Mouse (Mus musculus) lung, postnatal 14 days (tissue): Measurements from ENCODE around the gene Carnmt1.

Experiments
- DNase-seq: peaks from one replicate; pipeline ENCODE4 v3.0.0; 2021

Gene Carnmt1

GRCm38 (mm10) chr19:18654984-18655383, 15.6 kb upstream of the Carnmt1 start:
- no peak for DNase-seq

GRCm38 (mm10) chr19:18655999-18656398, 14.6 kb upstream of the Carnmt1 start:
- no peak for DNase-seq

GRCm38 (mm10) chr19:18658473-18658872, 12.1 kb upstream of the Carnmt1 start:
- DNase-seq: no peak

GRCm38 (mm10) chr19:18659349-18659748, 11.2 kb upstream of the Carnmt1 start:
- no peak for DNase-seq

GRCm38 (mm10) chr19:18660466-18660865, 10.1 kb upstream of the Carnmt1 start:
- no peak for DNase-seq

- DNase-seq: no peak
Measured at GRCm38 (mm10) chr19:18661683-18662082, 8.9 kb upstream of the Carnmt1 start.

- no peak for DNase-seq
Measured at GRCm38 (mm10) chr19:18663904-18664303, 6.7 kb upstream of the Carnmt1 start.

GRCm38 (mm10) chr19:18666966-18667365, 3.6 kb upstream of the Carnmt1 start:
- no peak for DNase-seq

- no peak for DNase-seq
Measured at GRCm38 (mm10) chr19:18669551-18669950, 1.0 kb upstream of the Carnmt1 start.

- peak; percentile 29 for DNase-seq
Measured at GRCm38 (mm10) chr19:18671056-18671741, 635 bp downstream of the Carnmt1 start.

- DNase-seq: no peak
Measured at GRCm38 (mm10) chr19:18672498-18672897, 1.9 kb downstream of the Carnmt1 start.

GRCm38 (mm10) chr19:18673116-18673515, 2.6 kb downstream of the Carnmt1 start:
- no peak for DNase-seq

GRCm38 (mm10) chr19:18682142-18682541, 11.6 kb downstream of the Carnmt1 start:
- no peak for DNase-seq

GRCm38 (mm10) chr19:18687556-18687955, 17.0 kb downstream of the Carnmt1 start:
- DNase-seq: peak; percentile 60

GRCm38 (mm10) chr19:18692176-18692575, 21.6 kb downstream of the Carnmt1 start:
- no peak for DNase-seq

- no peak for DNase-seq
Measured at GRCm38 (mm10) chr19:18692768-18693167, 22.2 kb downstream of the Carnmt1 start.

- no peak for DNase-seq
Measured at GRCm38 (mm10) chr19:18695116-18695515, 24.6 kb downstream of the Carnmt1 start.

GRCm38 (mm10) chr19:18695552-18695951, 25.0 kb downstream of the Carnmt1 start:
- no peak for DNase-seq

- DNase-seq: no peak
Measured at GRCm38 (mm10) chr19:18708101-18708500, 37.5 kb downstream of the Carnmt1 start.

GRCm38 (mm10) chr19:18710903-18711302, 40.3 kb downstream of the Carnmt1 start:
- no peak for DNase-seq

- no peak for DNase-seq
Measured at GRCm38 (mm10) chr19:18711589-18711988, 41.0 kb downstream of the Carnmt1 start.

GRCm38 (mm10) chr19:18712153-18712865, 41.7 kb downstream of the Carnmt1 start:
- DNase-seq: no peak

GRCm38 (mm10) chr19:18712866-18713300, 42.3 kb downstream of the Carnmt1 start, which contains the start of gene D030056L22Rik:
Gene D030056L22Rik, plus strand, starts transcription at chr19:18713193.
- DNase-seq: peak; percentile 98

- DNase-seq: peak; percentile 63
Measured at GRCm38 (mm10) chr19:18713357-18713756, 42.8 kb downstream of the Carnmt1 start.
